Mouse (Mus musculus) forebrain, postnatal 0 days (tissue): Measurements from ENCODE around the gene Akap7. TPM values are rescaled to one million over a fixed set of nuclear protein-coding genes. Genes with fewer than 3 reads are reported as not detected.
A peak's percentile ranks its signal among the peaks of the same experiment; 100 is the strongest.

ENCODE experiments used
- ATAC-seq: fragments of 200-750 bp; cut with Nextera tagmentation; 2 replicates; pipeline ENCODE4 v1.8.0; 2017; ENCODE audit warnings: mild to moderate bottlenecking, moderate library complexity
- DNase-seq: peaks from one replicate; pipeline ENCODE4 v3.0.0-alpha.2; 2015
- H3K27ac ChIP-seq: fragments of 300-500 bp; sonication (generic); 2 replicates; pipeline ENCODE4 v1.5.1; 2014; ENCODE audit warnings: low read depth, mild to moderate bottlenecking, antibody characterized with exemption, low read length, moderate library complexity, mixed read lengths
- H3K27me3 ChIP-seq: fragments of 300-500 bp; sonication (generic); 2 replicates; pipeline ENCODE4 v1.6.1; 2014; ENCODE audit warnings: mild to moderate bottlenecking, low read length, mixed read lengths; ENCODE audit not compliant: insufficient read depth
- H3K36me3 ChIP-seq: fragments of 300-500 bp; sonication (generic); 2 replicates; pipeline ENCODE4 v1.6.1; 2014; ENCODE audit warnings: mild to moderate bottlenecking, moderate library complexity; ENCODE audit not compliant: insufficient read depth
- H3K4me1 ChIP-seq: fragments of 300-500 bp; sonication (generic); 2 replicates; pipeline ENCODE4 v1.6.1; 2014; ENCODE audit warnings: antibody characterized with exemption; ENCODE audit not compliant: insufficient read depth
- H3K4me2 ChIP-seq: fragments of 300-500 bp; sonication (generic); 2 replicates; pipeline ENCODE4 v1.6.1; 2014; ENCODE audit warnings: low read depth, mild to moderate bottlenecking, moderate library complexity
- H3K4me3 ChIP-seq: fragments of 300-500 bp; sonication (generic); 2 replicates; pipeline ENCODE4 v1.5.1; 2014; ENCODE audit warnings: low read depth, low read length, mixed read lengths
- H3K9ac ChIP-seq: fragments of 300-500 bp; sonication (generic); 2 replicates; pipeline ENCODE4 v1.6.1; 2014; ENCODE audit warnings: mild to moderate bottlenecking
- H3K9me3 ChIP-seq: fragments of 300-500 bp; sonication (generic); 2 replicates; pipeline ENCODE4 v1.6.1; 2016; ENCODE audit warnings: low read length
- CTCF ChIP-seq: sonication (generic); IDR thresholded peaks from 2 replicates; pipeline ENCODE4 v1.5.1; 2016; ENCODE audit warnings: antibody characterized with exemption, control low read depth, low read depth
- WGBS: fragments of 180-500 bp; shearing (Covaris S2); extraction: QIAGEN DNeasy Blood & Tissue Kit; methylation state at CpG from one replicate; pipeline ENCODE4 v1.1.7; 2014; 5-methylcytosine and 5-hydroxymethylcytosine counted together
- polyA plus RNA-seq: library from polyadenylated mRNA; unstranded; fragments of >200 nt; fragmentation: Nextera tagmentation; extraction: Ambion mirVana; gene quantifications from 2 replicates; pipeline ENCODE4 v1.2.1, GENCODE M21; 2015
- total RNA-seq: library from RNA; depleted of rRNA; stranded (reverse); fragments of >200 nt; gene quantifications from 2 replicates; pipeline ENCODE4 v1.2.3, GENCODE M21; 2014

Akap7 gene
- total and polyA plus RNA-seq, 2 experiments from 2014 or later = 64.2 to 106 TPM

- no peak for TF ChIP-seq CTCF
- DNase-seq = no peak
- Histone ChIP-seq H3K9ac (no peak overlapping the region), H3K4me1 (no peaks in the 10 kb centered on the region), H3K9me3 (no peaks in the 10 kb centered on the region), H3K27me3 (no peaks in the 10 kb centered on the region), H3K4me3 (no peak overlapping the region), H3K4me2 (no peak overlapping the region), H3K27ac (no peak overlapping the region), H3K36me3 (no peaks in the 10 kb centered on the region)
- 62% methylated on average over 3 of the region's 3 CpGs for WGBS
- peak; percentile 65 for ATAC-seq
These were observed 75.0 kb downstream of the Akap7 start for GRCm38 (mm10) chr10:25232700-25233099.

DNA sequence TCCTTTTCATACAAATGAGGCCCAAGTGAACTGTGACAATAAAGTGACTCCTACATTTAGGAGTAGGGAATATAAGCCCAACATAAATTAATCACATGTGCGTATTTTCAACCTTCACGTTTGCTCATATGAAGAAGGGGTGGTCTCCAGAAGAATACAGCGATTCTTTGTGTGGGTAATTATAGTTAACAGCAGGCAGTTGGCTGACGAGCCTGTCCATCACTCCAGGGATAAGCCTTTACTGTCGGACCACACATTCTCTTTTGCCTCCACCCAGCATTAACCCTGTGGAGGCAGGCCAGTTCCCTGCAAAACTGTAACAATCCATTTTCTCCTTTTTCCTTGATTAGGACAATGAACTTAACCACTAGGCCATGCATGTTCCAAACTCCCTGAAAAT, 76.3 kb downstream of the Akap7 start:
- Histone ChIP-seq H3K4me1 (no peaks in the 10 kb centered on the region), H3K4me3 (no peak overlapping the region), H3K9me3 (no peaks in the 10 kb centered on the region), H3K27me3 (no peaks in the 10 kb centered on the region), H3K4me2 (no peak overlapping the region), H3K27ac (no peak overlapping the region), H3K36me3 (no peaks in the 10 kb centered on the region), H3K9ac (no peak overlapping the region)
- WGBS = 21% methylated on average over 5 of the region's 5 CpGs
- no peak for DNase-seq
- no peak for TF ChIP-seq CTCF
- no peak for ATAC-seq

DNA sequence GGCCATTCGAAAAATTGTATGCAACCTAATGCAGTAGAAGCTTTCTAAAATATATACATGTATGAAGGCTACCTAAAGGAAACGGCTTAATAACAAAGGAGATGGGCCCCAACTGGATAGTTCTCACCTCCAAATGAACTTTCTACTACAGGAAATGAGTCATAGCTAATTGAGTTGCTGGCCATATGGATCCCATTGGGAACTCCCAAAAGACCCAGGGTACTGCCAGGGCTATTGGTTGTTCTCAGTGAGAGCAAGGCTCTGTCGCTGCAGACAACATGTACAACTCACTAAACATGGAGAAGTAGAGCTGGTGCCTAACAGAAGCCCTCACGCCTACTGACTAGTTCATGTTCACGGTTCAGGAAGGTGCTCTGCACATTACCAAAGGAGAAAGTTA, 83.3 kb downstream of the Akap7 start:
- DNase-seq (no peak), ATAC-seq (no peak)
- Histone ChIP-seq H3K9me3 (no peaks in the 10 kb centered on the region), H3K27ac (no peak overlapping the region), H3K27me3 (no peaks in the 10 kb centered on the region), H3K36me3 (no peaks in the 10 kb centered on the region), H3K9ac (no peak overlapping the region), H3K4me3 (no peak overlapping the region), H3K4me1 (no peaks in the 10 kb centered on the region), H3K4me2 (no peak overlapping the region)
- WGBS = 97% methylated on average over 5 of the region's 5 CpGs
- no peak for TF ChIP-seq CTCF

DNA sequence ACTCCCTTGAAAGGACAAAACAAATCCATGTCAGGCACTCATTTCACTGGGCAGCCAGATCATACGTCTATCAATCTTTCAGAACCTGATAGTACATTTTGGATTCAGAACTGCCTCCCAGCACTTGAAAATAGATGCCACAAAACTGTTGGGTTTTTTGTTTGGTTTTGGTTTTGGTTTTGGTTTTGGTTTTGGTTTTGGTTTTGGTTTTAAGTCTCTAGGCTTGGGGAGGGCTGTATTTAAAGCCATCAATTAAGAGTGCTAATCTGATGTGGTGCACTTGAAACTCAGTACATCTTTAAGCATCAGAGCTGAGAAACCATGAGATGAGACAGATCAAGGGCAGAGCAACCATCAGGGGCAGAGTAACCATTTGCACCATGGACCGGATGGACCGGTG, 86.9 kb downstream of the Akap7 start:
- no peaks in the 10 kb centered on the region for H3K4me1 ChIP-seq
- no peaks in the 10 kb centered on the region for H3K9me3 ChIP-seq
- DNase-seq (no peak), ATAC-seq (no peak)
- no peaks in the 10 kb centered on the region for H3K27me3 ChIP-seq
- WGBS = 95% methylated on average over 3 of the region's 3 CpGs
- no peak overlapping the region for H3K27ac ChIP-seq
- no peak overlapping the region for H3K4me3 ChIP-seq
- no peak for TF ChIP-seq CTCF
- no peak overlapping the region for H3K4me2 ChIP-seq
- H3K36me3 ChIP-seq = no peaks in the 10 kb centered on the region
- no peak overlapping the region for H3K9ac ChIP-seq

DNA sequence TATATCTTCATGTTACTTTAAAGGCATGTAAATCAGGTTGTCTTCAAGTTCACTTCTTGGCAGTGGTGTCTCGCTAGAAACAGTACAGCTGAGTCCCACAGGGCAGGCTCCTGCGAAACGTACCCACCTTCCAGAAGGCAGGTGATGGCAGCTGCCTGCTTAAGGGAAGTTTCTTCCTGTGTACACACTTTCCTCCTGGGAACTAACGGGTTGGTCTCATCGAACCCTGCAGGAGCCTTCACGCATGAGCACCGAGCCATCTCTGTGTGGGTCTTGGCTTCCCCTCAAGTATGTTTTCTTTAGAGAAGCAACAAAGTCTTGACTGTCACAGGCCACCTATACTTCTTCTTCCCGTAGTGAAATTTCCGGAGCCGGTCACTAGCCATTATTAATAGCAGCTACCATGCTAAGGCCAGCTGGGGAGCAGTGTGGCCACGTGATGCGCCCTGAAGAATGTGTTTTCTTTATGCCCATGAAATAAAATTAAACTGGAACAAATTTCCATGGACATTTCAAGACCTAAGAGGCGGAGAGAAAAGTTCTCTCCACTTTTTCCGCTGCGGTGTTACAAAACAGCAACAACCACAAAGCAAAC, 87.7 kb downstream of the Akap7 start:
- DNase-seq (no peak), ATAC-seq (no peak)
- Histone ChIP-seq H3K27ac (no peak overlapping the region), H3K36me3 (no peaks in the 10 kb centered on the region), H3K27me3 (no peaks in the 10 kb centered on the region), H3K4me3 (no peak overlapping the region), H3K4me2 (no peak overlapping the region), H3K9me3 (no peaks in the 10 kb centered on the region), H3K9ac (no peak overlapping the region), H3K4me1 (no peaks in the 10 kb centered on the region)
- WGBS = 84% methylated on average over 15 of the region's 15 CpGs
- no peak for TF ChIP-seq CTCF

GRCm38 (mm10) chr10:25219220-25219628, 88.4 kb downstream of the Akap7 start:
- no peaks in the 10 kb centered on the region for H3K27me3 ChIP-seq
- H3K9me3 ChIP-seq = no peaks in the 10 kb centered on the region
- H3K9ac ChIP-seq = no peak overlapping the region
- ATAC-seq (peak; percentile 87), DNase-seq (peak; percentile 85)
- H3K4me2 ChIP-seq = 0 out of 2 replicates have a peak overlapping the region, but pooled peaks have one; percentile 13
- no peaks in the 10 kb centered on the region for H3K36me3 ChIP-seq
- 15% methylated on average over 7 of the region's 7 CpGs for WGBS
- no peak overlapping the region; the same call in 1 of the 2 replicates for H3K4me3 ChIP-seq
- peak; percentile 93 for TF ChIP-seq CTCF
- no peaks in the 10 kb centered on the region for H3K4me1 ChIP-seq
- H3K27ac ChIP-seq = no peak overlapping the region

- no peak for TF ChIP-seq CTCF
- Histone ChIP-seq H3K36me3 (no peaks in the 10 kb centered on the region), H3K4me3 (no peak overlapping the region), H3K27ac (no peak overlapping the region), H3K4me1 (no peaks in the 10 kb centered on the region), H3K4me2 (no peak overlapping the region), H3K27me3 (no peaks in the 10 kb centered on the region), H3K9me3 (no peaks in the 10 kb centered on the region), H3K9ac (no peak overlapping the region)
- ATAC-seq (peak; percentile 40), DNase-seq (no peak)
- WGBS = 69% methylated on average over 7 of the region's 7 CpGs
These were observed 88.9 kb downstream of the Akap7 start for GRCm38 (mm10) chr10:25218746-25219145.
